Mouse (Mus musculus) heart, postnatal 0 days (tissue): ENCODE measurements at regions not wholly inside any gene's neighbourhood (a gene's known extent, or its start where the extent isn't known, plus 50 kb on each side); places are given as distances from the start of the nearest gene placed in this dataset.

Experiments
- CTCF ChIP-seq: IDR thresholded peaks from 2 replicates; pipeline ENCODE4 v1.5.1; 2016; ENCODE audit warnings: antibody characterized with exemption, control low read depth, low read depth
- EP300 ChIP-seq: IDR thresholded peaks from 2 replicates; pipeline ENCODE4 v1.6.1; 2016; ENCODE audit warnings: antibody characterized with exemption, low read depth

DNA sequence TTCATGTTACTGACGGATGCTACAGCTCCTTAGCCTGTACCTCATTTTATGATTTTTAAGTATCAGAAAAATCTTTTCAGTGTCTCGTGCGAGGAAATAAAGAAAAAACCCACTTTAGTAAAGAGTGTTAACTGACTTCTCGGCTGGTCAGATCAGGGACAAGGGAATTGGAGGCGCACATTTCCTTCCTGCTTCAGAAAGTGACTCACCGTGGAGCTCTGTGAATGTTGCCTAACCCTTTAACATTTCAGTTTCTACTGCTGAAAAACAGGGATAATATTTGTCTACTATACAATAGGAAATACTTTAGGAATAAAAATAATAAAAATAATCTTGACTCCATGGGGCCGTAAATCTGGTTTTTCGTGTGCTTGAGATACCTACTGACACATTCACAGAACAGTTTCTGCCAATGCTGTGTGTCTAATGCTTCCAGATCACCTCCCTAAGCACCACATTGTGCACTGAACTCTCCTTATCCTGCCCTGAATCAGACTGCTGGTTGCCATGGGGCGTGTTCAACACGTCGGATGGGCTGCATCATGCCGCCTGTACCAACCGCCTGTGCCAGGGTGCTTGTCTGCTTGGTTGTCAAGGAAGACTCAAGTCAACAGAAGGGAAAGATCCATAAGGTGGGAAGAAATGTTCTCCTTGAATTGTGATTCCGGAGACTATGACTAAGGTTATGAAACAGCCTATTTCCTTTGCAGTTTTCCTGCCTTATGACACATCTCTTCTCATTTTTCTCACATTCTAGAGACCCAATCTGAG is 246.3 kb downstream of the Ikzf2 start:
- TF ChIP-seq CTCF (no peak), EP300 (no peak)
